Mouse (Mus musculus) spleen, adult 12 weeks (tissue): Measurements from ENCODE around the gene Arsb.
"Not testable (repeated sequence)": the region's sequence is repeated elsewhere in the genome, so short reads cannot be mapped to it uniquely, and the experiment has no call there.

Source experiments
- DNase-seq: peaks from one replicate; pipeline ENCODE4 v3.0.0; 2022; ENCODE audit warnings: low spot score

Gene Arsb

GRCm38 (mm10) chr13:93985750-93986149 is 214.3 kb downstream of the Arsb start:
- DNase-seq = not testable (repeated sequence)

DNA sequence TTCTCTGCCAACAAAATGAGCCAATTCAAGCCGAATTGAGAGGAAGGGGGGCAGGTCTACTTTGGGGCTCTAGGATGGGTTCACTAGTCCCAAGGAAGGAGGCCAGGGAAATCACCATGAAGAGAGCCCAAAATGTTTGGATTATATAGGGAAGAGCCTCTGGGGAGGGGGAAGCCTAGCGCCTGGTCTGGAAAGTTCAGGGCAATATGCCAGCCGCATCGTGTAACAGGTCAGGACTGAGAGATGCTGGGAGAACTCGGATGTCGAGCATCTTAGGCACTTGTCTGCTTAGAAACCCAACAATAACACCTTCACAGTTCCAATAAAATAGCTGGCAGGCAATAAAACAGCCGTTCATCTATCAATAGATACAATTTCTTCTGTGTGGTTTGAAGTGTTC is 216.2 kb downstream of the Arsb start:
- DNase-seq = no peak

DNA sequence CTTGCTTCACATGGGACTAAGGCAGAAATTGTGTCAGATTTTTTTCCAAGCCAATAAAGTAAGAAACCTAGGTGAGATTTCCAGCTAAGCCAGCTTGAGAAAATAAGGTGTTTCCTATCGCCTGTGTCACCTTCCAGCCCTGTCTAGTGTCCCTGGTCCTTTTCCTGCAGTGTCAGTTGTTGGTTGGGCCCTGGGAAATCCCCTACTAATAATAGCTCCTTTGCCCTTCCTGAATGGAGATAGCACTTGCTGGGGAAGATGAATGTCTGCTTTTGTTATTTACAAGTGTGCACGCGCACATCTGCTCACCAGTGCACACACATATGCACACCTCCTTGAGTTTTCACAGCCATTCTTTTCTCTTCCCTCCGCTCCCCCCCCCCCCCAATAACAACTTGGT is 217.8 kb downstream of the Arsb start:
- DNase-seq = no peak

- no peak for DNase-seq
Observed at GRCm38 (mm10) chr13:93989736-93990611, 218.5 kb downstream of the Arsb start.

DNA sequence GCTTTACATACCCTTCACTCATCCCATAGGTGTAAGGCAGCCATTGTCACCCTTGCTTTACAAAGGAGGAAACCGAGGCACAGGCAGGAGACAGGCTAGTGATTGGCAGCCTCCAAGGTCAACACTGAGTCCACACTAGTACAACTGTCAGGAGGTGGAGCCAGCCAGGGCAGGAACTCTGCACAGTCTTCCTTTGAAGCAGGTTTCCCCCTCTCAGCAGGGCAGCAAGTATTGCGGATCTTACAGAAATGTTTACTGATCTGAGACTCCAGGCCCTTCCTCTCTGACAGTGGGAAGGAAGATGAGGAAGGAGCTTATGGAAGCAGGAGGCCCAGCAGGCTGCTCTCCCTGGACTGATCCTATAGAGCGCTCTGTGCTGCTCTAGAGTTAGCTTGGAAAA is 219.4 kb downstream of the Arsb start:
- no peak for DNase-seq

DNA sequence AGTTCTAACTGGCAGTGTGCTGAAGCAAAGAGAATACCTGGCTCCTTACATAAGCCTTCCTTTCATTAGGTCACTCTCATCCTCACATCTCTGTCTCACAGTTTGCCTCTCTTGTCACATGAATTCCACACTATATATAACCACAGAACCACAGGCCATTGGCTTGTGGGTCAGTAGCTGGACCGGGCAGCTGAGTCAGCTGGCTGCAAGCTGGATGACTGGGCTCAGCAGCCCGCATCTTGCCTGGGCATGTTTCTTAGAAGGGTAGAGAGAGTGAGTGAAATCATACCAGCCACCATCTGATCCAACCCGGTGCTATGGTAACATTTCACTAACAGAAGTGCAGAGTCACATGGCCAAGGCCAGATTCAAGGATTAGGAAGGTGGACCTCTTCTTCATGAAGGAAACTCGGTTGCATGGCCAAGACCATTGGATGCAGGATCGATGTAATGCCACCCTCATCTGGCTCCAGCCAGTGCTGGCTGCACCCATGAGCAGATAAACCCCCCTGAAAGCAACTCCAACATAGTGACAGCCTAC is 221.0 kb downstream of the Arsb start:
- no peak for DNase-seq
